Mouse (Mus musculus) liver, adult 2 months (tissue): Measurements from ENCODE around the gene Tmem238. TPM values are rescaled to one million over a fixed set of nuclear protein-coding genes. Genes with fewer than 3 reads are reported as not detected.

Experiments
- DNase-seq: peaks from one replicate; pipeline ENCODE4 v3.0.0-alpha.2; 2011; ENCODE audit warnings: low read depth, low spot score; ENCODE audit errors: extremely low read depth
- H3K27ac ChIP-seq: fragments of 200-500 bp; replicated peaks from 2 replicates; pipeline ENCODE4 v1.5.1; 2012; ENCODE audit warnings: low read depth, mild to moderate bottlenecking, control low read depth, inconsistent platforms, low read length; ENCODE audit not compliant: insufficient read depth
- H3K27me3 ChIP-seq: fragments of 200-500 bp; 2 replicates; pipeline ENCODE4 v1.6.1; 2012; ENCODE audit warnings: mild to moderate bottlenecking, moderate library complexity, low read length, inconsistent platforms; ENCODE audit not compliant: control insufficient read depth, insufficient read depth
- H3K36me3 ChIP-seq: fragments of 200-500 bp; 2 replicates; pipeline ENCODE4 v1.6.1; 2012; ENCODE audit warnings: low read length, inconsistent platforms; ENCODE audit not compliant: control insufficient read depth, insufficient read depth
- H3K4me1 ChIP-seq: fragments of 200-500 bp; 2 replicates; pipeline ENCODE4 v1.6.1; 2011; ENCODE audit warnings: low read length; ENCODE audit not compliant: control insufficient read depth, insufficient read depth
- H3K4me3 ChIP-seq: fragments of 200-500 bp; 2 replicates; pipeline ENCODE4 v1.5.1; 2011; ENCODE audit warnings: low read depth, mild to moderate bottlenecking, control low read depth, low read length, moderate library complexity; ENCODE audit not compliant: insufficient read depth
- H3K79me2 ChIP-seq: fragments of 200-500 bp; 2 replicates; pipeline ENCODE4 v1.6.1; 2012; ENCODE audit warnings: inconsistent platforms, mild to moderate bottlenecking, low read length, moderate library complexity; ENCODE audit not compliant: control insufficient read depth, insufficient read depth
- H3K9ac ChIP-seq: fragments of 200-500 bp; 2 replicates; pipeline ENCODE4 v1.6.1; 2012; ENCODE audit warnings: low read depth, mild to moderate bottlenecking, control low read depth, inconsistent platforms, low read length
- CTCF ChIP-seq: fragments of 200-500 bp; IDR thresholded peaks from 2 replicates; pipeline ENCODE4 v1.5.1; 2011; ENCODE audit warnings: low read depth, low read length, control low read depth
- POLR2A ChIP-seq: fragments of 200-500 bp; IDR thresholded peaks from 2 replicates; pipeline ENCODE4 v1.6.1; 2011; ENCODE audit warnings: low read length, control low read depth; ENCODE audit not compliant: insufficient read depth; ENCODE audit errors: extremely low read depth
- WGBS: fragments of 180-500 bp; shearing (Covaris S2); methylation state at CpG from one replicate; pipeline ENCODE4 v1.1.7; 2018; 5-methylcytosine and 5-hydroxymethylcytosine counted together
- polyA plus RNA-seq: library from polyadenylated mRNA; depleted of rRNA; stranded (reverse); fragments of >200 nt; gene quantifications from 2 replicates; pipeline ENCODE4 v1.2.3, GENCODE M21; 2012; rRNA removed
- total RNA-seq: library from RNA; depleted of rRNA; stranded (reverse); fragments of >200 nt; gene quantifications from 2 replicates; pipeline ENCODE4 v1.2.3, GENCODE M21; 2014; rRNA removed

Gene Tmem238
- 16.4 and 17.3 TPM in 2 replicates for total RNA-seq
- 73.2 and 92.1 TPM in 2 replicates for polyA plus RNA-seq

DNA sequence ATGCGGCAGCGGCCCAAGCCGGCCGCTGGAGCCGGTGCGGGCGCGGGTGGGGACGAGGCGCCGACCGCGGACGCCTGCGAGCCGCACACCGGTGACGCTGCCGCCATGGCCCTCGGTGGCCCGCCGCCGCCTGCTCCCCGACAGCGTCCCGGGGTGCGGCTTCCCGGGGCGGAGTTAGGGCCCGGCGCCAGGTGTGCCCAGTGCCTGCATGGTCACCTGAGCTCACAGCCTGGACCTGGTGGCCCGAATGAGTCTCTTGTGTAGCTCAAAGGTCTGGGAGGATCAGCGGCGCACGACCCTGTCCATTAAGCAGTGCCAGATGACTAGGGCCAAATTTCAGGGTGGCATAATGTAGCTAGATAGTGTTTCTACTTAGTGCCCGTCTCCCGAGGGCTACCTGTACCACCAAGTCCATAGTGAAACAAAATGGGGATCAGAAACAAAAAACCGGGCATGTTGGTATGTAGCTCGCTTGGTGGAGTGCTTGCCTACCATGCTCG lies at the start of gene Tmem238:
Tmem238 (minus strand) TSS at position 221 of the 500 bp plus-strand sequence.
- WGBS: 4% methylated on average over 40 of the region's 40 CpGs
- H3K27ac ChIP-seq: peak within 1 kb of the TSS; percentile 84
- 0 out of 2 replicates have a peak, but pooled peaks have one; percentile 19 for TF ChIP-seq POLR2A
- TF ChIP-seq CTCF: no peak
- H3K36me3 ChIP-seq: peaks cover 1% of the 10 kb centered on the region; the same call in 1 of the 2 replicates
- peak within 1 kb of the TSS; percentile 93 for H3K4me3 ChIP-seq
- peaks cover 11% of the 10 kb centered on the region; the same call in 1 of the 2 replicates for H3K79me2 ChIP-seq
- DNase-seq: peak; percentile 81
- no peaks in the 10 kb centered on the region for H3K27me3 ChIP-seq
- peak within 1 kb of the TSS; percentile 95 for H3K9ac ChIP-seq
- H3K4me1 ChIP-seq: peaks cover 16% of the 10 kb centered on the region

DNA sequence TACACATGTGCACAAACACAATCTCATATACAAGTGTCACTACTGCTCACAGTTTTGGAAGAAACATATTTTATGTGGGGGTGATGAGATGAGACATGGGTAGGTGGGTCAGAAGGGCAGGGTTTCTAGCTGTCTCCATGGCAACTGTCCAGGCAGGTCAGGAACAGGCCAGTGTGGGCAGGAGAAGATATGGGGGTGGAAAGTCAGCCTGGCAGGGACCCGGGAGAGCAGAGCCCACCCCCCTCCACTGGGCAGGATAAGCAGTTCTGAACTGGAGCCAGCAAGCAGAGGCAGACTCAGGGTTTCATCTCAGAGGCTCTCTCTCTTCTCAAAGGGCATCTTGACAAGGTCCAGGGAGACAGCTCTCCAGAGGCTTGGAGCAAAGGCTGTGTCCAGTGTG lies 48.2 kb upstream of the Tmem238 start:
- 0 out of 2 replicates have a peak, but pooled peaks cover 4% of the 10 kb centered on the region for H3K27me3 ChIP-seq
- WGBS: 4% methylated on average over 1 of the region's 1 CpGs
- TF ChIP-seq POLR2A: no peak
- no peak for TF ChIP-seq CTCF

DNA sequence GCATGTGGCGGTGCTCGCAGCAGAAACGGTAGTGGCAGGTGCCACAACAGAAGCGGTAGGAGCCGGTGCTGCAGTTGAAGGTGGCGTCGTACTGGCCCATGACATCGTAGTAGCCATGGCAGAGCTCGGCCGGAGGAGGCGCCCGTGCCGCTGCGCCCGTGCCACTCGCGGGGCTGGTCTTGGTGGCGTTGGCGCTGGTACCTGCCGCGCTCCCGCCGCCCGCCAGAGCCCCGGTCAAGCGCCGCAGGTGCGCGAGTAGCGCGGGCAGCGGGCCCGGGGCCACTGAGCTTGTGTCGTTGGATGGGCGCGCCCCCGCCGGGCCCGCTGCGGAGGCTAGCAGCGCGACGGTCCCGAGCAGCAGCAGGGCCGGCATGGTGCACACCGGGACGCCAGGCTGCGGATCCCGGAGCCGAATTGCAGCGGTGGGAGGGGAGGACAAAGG lies 46.9 kb upstream of the Tmem238 start:
- DNase-seq: peak; percentile 54
- Histone ChIP-seq H3K27ac (no peak overlapping the region), H3K79me2 (no peaks in the 10 kb centered on the region), H3K4me3 (peak overlapping the region; percentile 55), H3K9ac (peak overlapping the region; percentile 72), H3K36me3 (no peaks in the 10 kb centered on the region), H3K4me1 (peaks cover 2% of the 10 kb centered on the region; the same call in 1 of the 2 replicates), H3K27me3 (peaks cover 2% of the 10 kb centered on the region; the same call in 1 of the 2 replicates)
- 2% methylated on average over 51 of the region's 51 CpGs for WGBS
- TF ChIP-seq POLR2A (no peak), CTCF (peak; percentile 79)

More for the DNA sequence above, 48.2 kb upstream of the Tmem238 start:
- DNase-seq: no peak
- H3K4me3 ChIP-seq: no peak overlapping the region
- no peaks in the 10 kb centered on the region for H3K36me3 ChIP-seq
- H3K27ac ChIP-seq: no peak overlapping the region
- H3K9ac ChIP-seq: no peak overlapping the region
- H3K79me2 ChIP-seq: no peaks in the 10 kb centered on the region
- H3K4me1 ChIP-seq: peaks cover 2% of the 10 kb centered on the region; the same call in 1 of the 2 replicates

DNA sequence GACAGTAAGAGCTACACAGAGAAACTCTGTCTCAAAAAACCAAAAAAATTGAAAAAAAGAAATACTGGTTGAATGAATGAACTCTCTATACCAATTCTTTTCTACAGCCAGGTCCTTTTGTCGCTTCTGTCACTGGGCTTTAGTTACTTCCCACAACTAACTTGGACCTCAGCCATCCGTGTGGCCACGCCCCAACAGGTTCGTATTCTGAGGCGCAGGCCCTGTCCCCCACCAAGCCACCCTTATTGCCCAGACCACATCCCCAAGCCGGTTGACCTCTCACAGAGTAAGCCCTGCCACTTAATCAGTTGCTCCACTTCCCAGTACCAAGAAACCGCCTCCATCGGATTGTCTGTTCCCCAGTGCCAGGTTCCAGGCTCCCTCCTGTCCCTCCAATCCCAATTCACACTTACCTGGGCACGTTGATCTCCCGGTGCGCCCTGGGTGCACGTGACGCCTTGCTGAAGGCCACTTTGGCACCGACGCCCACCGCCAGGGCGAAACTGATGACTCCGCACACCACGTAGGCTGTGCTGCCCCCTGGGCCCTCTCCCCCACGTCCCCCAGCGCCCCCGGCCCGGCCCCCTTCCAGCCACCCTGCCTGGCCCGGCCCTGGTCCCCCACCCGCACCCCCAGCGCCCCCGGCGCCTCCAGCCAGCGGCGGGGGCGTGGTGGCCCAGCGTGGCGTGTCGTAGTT lies 46.3 kb upstream of the Tmem238 start:
- WGBS: 7% methylated on average over 34 of the region's 34 CpGs
- no peaks in the 10 kb centered on the region for H3K36me3 ChIP-seq
- no peak for DNase-seq
- TF ChIP-seq CTCF: no peak
- peak overlapping the region; percentile 72 for H3K9ac ChIP-seq
- H3K27ac ChIP-seq: no peak overlapping the region
- no peaks in the 10 kb centered on the region for H3K79me2 ChIP-seq
- peak overlapping the region; percentile 55; the same call in 1 of the 2 replicates for H3K4me3 ChIP-seq
- H3K27me3 ChIP-seq: peaks cover 5% of the 10 kb centered on the region; the same call in 1 of the 2 replicates
- H3K4me1 ChIP-seq: peaks cover 2% of the 10 kb centered on the region; the same call in 1 of the 2 replicates

DNA sequence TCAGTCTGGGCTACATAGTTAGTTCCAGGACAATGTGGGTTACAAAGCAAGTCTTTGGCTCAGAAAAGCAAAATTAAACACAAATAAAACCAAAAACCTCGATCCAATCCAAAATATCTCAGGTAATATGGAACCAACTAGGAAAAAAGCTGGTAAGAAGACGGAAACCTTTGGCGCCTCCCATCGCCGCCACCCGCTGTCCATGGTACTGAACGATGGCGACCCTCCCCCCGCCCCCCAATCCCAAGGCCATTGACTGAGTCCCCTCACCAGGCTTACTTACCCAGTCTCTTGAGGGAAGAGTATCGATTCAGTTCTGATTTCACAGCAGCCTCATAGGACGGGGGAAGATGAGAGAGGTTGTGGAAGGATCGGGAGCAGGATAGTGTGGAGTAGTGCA lies 41.0 kb upstream of the Tmem238 start:
- Histone ChIP-seq H3K9ac (no peak overlapping the region), H3K27me3 (peaks cover 7% of the 10 kb centered on the region; the same call in 1 of the 2 replicates), H3K79me2 (no peaks in the 10 kb centered on the region), H3K27ac (no peak overlapping the region), H3K4me1 (no peaks in the 10 kb centered on the region), H3K36me3 (no peaks in the 10 kb centered on the region), H3K4me3 (no peak overlapping the region)
- WGBS: 11% methylated on average over 12 of the region's 12 CpGs
- no peak for DNase-seq
- TF ChIP-seq CTCF: no peak
- no peak for TF ChIP-seq POLR2A
